ENCODE assay signal across 8 mouse cellular contexts in the genomic region with DNA sequence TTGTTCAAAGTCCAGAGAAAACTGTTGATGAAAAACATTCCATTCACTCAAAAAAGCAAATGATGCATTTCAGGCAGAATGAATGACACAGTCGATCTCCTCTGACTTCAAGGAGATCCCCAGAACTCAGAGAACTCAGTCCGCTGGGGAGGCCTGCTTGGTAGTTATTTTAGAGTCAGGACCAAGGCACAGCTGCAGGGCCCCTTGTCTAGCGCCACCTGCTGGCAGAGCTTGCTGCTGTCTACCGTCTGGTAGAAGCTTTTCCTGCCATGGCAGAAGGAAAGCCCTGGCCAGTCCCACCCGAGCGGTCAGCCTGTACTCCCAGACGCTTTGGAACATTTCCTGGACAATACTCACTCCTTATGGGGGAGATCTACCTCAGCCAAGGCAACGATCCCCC. TPM values are rescaled to one million over a fixed set of nuclear protein-coding genes. Genes with fewer than 3 reads are reported as not detected.
A peak's percentile ranks its signal among the peaks of the same experiment; 100 is the strongest.
DNase-seq lines count a peak whose midpoint lies in the region; ATAC-seq lines count a peak whose summit lies in the region.

No protein-coding gene starts in this region.

- peak; percentile 97 for DNase-seq in heart, adult 11 months
- peak; percentile 94 for DNase-seq in adrenal gland, postnatal 10 days
- DNase-seq in embryo, embryonic 11 days, result peak; percentile 81
- DNase-seq in heart, postnatal 14 days, result peak; percentile 88 to 95
- peak; percentile 65 for DNase-seq in left cerebral cortex, adult 11 months (ENCODE audit: low spot score)
- peak; percentile 74 for DNase-seq in mesoderm, embryonic 11.5 days (ENCODE audit: low read depth, low spot score)
- DNase-seq in spleen, postnatal 4 days (ENCODE audit: low spot score in 2 of 2), result peak; percentile 87 to 98

- 29% methylated on average over 8 of the region's 8 CpGs for WGBS in heart, embryonic 11.5 days (ENCODE audit: insufficient replicate concordance)

- no peaks in the 10 kb centered on the region for H3K27me3 ChIP-seq in heart, embryonic 11.5 days (ENCODE audit: control insufficient read depth, insufficient read depth, low read length)

- H3K9me3 ChIP-seq in heart, embryonic 11.5 days (replicated peaks; ENCODE audit: control insufficient read depth, low read length), result no peaks in the 10 kb centered on the region

- no peak overlapping the region for H3K4me2 ChIP-seq in heart, embryonic 11.5 days

- no peak overlapping the region for H3K4me3 ChIP-seq in heart, embryonic 11.5 days (ENCODE audit: low read depth, low read length)

- ATAC-seq in heart, embryonic 11.5 days (replicated peaks; ENCODE audit: insufficient number of reproducible peaks, low FRiP score, low TSS enrichment), result no peak

- H3K9ac ChIP-seq in heart, embryonic 11.5 days (ENCODE audit: low read depth, low read length), result no peak overlapping the region

- intact Hi-C loops in heart, postnatal 14 days (cut with DNase I), result loop anchor here (1.0 to 5.0 kb wide), 2 partner anchors 49 to 284 kb away; no protein-coding TSS in a partner anchor

- no peaks in the 10 kb centered on the region; the same call in 1 of the 2 replicates for H3K4me1 ChIP-seq in heart, embryonic 11.5 days (ENCODE audit: control insufficient read depth, insufficient read depth, low read length)

- no peaks in the 10 kb centered on the region for H3K36me3 ChIP-seq in heart, embryonic 11.5 days (ENCODE audit: control insufficient read depth, insufficient read depth, low read length)

- H3K27ac ChIP-seq in heart, embryonic 11.5 days (ENCODE audit: low read depth, low read length), result no peak overlapping the region

RNA-seq across cellular contexts. Expression of gene Pttg1ip, which starts 14.9 kb away (rescaled TPM):
- 108 and 113 TPM in 2 replicates for polyA plus RNA-seq in heart, embryonic 11.5 days (2014; fragmentation: Nextera tagmentation; extraction: Ambion mirVana)
- 100 to 1,000 TPM; 160 to 178 TPM for total RNA-seq in adrenal gland, postnatal 10 days (2021)
- total RNA-seq in heart, postnatal 14 days (2021), result 100 to 1,000 TPM; 128 to 132 TPM

RNA-seq across cellular contexts. Expression of gene Itgb2, which starts 36.6 kb away (rescaled TPM):
- polyA plus RNA-seq in heart, embryonic 11.5 days (2014; fragmentation: Nextera tagmentation; extraction: Ambion mirVana), result 2.3 and 2.4 TPM in 2 replicates
- total RNA-seq in adrenal gland, postnatal 10 days (2021), result 1 to 10 TPM; 8.1 to 9.2 TPM
- 1 to 10 TPM; 5.4 to 9.0 TPM for total RNA-seq in heart, postnatal 14 days (2021)

RNA-seq across cellular contexts. Expression of gene Sumo3, which starts 39.2 kb away (rescaled TPM):
- polyA plus RNA-seq in heart, embryonic 11.5 days (2014; fragmentation: Nextera tagmentation; extraction: Ambion mirVana), result 165 and 212 TPM in 2 replicates
- 100 to 1,000 TPM; 119 to 125 TPM for total RNA-seq in adrenal gland, postnatal 10 days (2021)
- total RNA-seq in heart, postnatal 14 days (2021), result 10 to 100 TPM; 53.7 to 61.6 TPM

RNA-seq across cellular contexts. Expression of gene Gm49325, which starts 39.3 kb away (rescaled TPM):
- not detected in 2 replicates for polyA plus RNA-seq in heart, embryonic 11.5 days (2014; fragmentation: Nextera tagmentation; extraction: Ambion mirVana)
- 10 to 100 TPM; 22.3 to 30.4 TPM for total RNA-seq in adrenal gland, postnatal 10 days (2021)
- total RNA-seq in heart, postnatal 14 days (2021), result 10 to 100 TPM in 1 of 2 experiments, 1 to 10 TPM in 1; 7.6 to 12.7 TPM

RNA-seq across cellular contexts. Expression of gene Fam207a, which starts 51.1 kb away (rescaled TPM):
- polyA plus RNA-seq in heart, embryonic 11.5 days (2014; fragmentation: Nextera tagmentation; extraction: Ambion mirVana), result 26.2 and 28.1 TPM in 2 replicates
- total RNA-seq in adrenal gland, postnatal 10 days (2021), result 10 to 100 TPM; 17.6 to 19.4 TPM
- 1 to 10 TPM; 9.6 TPM for total RNA-seq in heart, postnatal 14 days (2021)
